Mouse (Mus musculus): ENCODE measurements at regions not wholly inside any gene's neighbourhood (a gene's known extent, or its start where the extent isn't known, plus 50 kb on each side); places are given as distances from the start of the nearest gene placed in this dataset.
A peak's percentile ranks its signal among the peaks of the same experiment; 100 is the strongest.

GRCm38 (mm10) chr10:125164671-125165070 is 224.6 kb downstream of the Slc16a7 start:
- no peak for DNase-seq (ENCODE audit: low spot score in 2 of 2)

- DNase-seq (ENCODE audit: low spot score in 2 of 2), result no peak
Measured at GRCm38 (mm10) chr10:125161077-125161476, 228.2 kb downstream of the Slc16a7 start.

- DNase-seq (ENCODE audit: low spot score in 2 of 2), result no peak
Measured at GRCm38 (mm10) chr10:125148753-125149152, 240.5 kb downstream of the Slc16a7 start.

GRCm38 (mm10) chr10:125147239-125147782 is 242.0 kb downstream of the Slc16a7 start:
- DNase-seq (ENCODE audit: low spot score in 2 of 2), result no peak

- DNase-seq (ENCODE audit: low spot score in 2 of 2), result no peak
Measured at GRCm38 (mm10) chr10:125146365-125146764, 242.9 kb downstream of the Slc16a7 start.

- no peak for DNase-seq (ENCODE audit: low spot score in 2 of 2)
Measured at GRCm38 (mm10) chr10:125145809-125146208, 243.5 kb downstream of the Slc16a7 start.

- DNase-seq (ENCODE audit: low spot score in 2 of 2), result peak; percentile 51 to 73
Measured at GRCm38 (mm10) chr10:125121762-125122161, 267.5 kb downstream of the Slc16a7 start.

- DNase-seq (ENCODE audit: low spot score in 2 of 2), result peak in 1 of 2 experiments; percentile 17
Measured at GRCm38 (mm10) chr10:125114318-125114717, 274.9 kb downstream of the Slc16a7 start.

GRCm38 (mm10) chr10:125108986-125109385 is 280.3 kb downstream of the Slc16a7 start:
- peak; percentile 9 to 20 for DNase-seq (ENCODE audit: low spot score in 2 of 2)

- no peak for DNase-seq (ENCODE audit: low spot score in 2 of 2)
Measured at GRCm38 (mm10) chr10:125084975-125085374, 304.3 kb downstream of the Slc16a7 start.

- no peak for DNase-seq (ENCODE audit: low spot score in 2 of 2)
Measured at GRCm38 (mm10) chr10:125072401-125072800, 316.9 kb downstream of the Slc16a7 start.

GRCm38 (mm10) chr10:125070246-125070645 is 319.0 kb downstream of the Slc16a7 start:
- no peak for DNase-seq (ENCODE audit: low spot score in 2 of 2)

GRCm38 (mm10) chr10:125039290-125039689 is 350.0 kb downstream of the Slc16a7 start:
- no peak for DNase-seq (ENCODE audit: low spot score in 2 of 2)

- no peak for DNase-seq (ENCODE audit: low spot score in 2 of 2)
Measured at GRCm38 (mm10) chr10:125035631-125036030, 353.6 kb downstream of the Slc16a7 start.

- no peak for DNase-seq (ENCODE audit: low spot score in 2 of 2)
Measured at GRCm38 (mm10) chr10:125028347-125028746, 360.9 kb downstream of the Slc16a7 start.

- DNase-seq (ENCODE audit: low spot score in 2 of 2), result no peak
Measured at GRCm38 (mm10) chr10:125026851-125027250, 362.4 kb downstream of the Slc16a7 start.
